Mouse (Mus musculus) cortical plate, adult 2 months (tissue): Measurements from ENCODE around the gene Mettl16.

ENCODE experiments used
- CTCF ChIP-seq: fragments of 200-500 bp; IDR thresholded peaks from 2 replicates; pipeline ENCODE4 v1.5.1; 2011; ENCODE audit warnings: mild to moderate bottlenecking, control low read depth, low read length; ENCODE audit not compliant: insufficient read depth; ENCODE audit errors: extremely low read depth
- POLR2A ChIP-seq: fragments of 200-500 bp; IDR thresholded peaks from 2 replicates; pipeline ENCODE4 v1.6.1; 2011; ENCODE audit warnings: mild to moderate bottlenecking, low read length, control low read depth; ENCODE audit not compliant: insufficient read depth; ENCODE audit errors: extremely low read depth

DNA sequence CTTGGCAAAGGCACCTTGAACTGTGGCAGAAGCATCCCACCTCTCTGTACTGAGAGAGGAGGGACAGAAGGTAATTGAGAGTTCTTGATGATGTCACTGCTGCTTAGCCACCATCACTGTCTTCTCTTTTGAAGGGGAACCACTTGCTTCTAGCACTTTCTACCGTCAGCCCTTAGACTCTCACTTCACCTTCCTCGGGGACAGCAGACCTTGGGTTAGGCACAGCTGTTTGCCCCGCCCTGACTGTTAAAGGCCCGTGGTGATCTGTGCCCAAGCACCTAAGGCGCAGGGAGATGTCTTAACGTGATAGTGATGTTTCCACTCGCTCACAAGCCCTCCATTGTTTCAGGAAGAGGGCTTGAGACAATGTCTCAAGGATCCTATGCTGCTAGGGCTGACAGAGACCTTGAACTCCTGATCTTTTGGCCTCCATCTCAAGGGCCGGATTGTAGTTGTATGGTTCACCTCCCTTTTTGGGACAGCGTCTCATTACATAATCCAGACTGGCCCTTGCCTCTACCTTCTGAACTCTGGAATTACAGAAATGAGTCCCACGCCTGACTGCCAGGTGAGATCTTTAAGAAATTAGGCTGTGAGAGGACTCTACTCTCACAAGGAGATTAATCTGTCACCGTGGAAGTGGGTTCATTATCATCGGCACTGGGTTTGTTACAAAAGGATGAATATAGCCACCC, 9.5 kb upstream of the Mettl16 start:
- TF ChIP-seq CTCF, result no peak
- TF ChIP-seq POLR2A, result no peak
